Mouse (Mus musculus) telencephalon, adult 2 months (tissue): Measurements from ENCODE around the gene Ankrd13d.

ENCODE experiments used
- DNase-seq: peaks from one replicate; pipeline ENCODE4 v3.0.0-alpha.2; 2011; ENCODE audit warnings: low read depth, low spot score

Gene Ankrd13d

DNA sequence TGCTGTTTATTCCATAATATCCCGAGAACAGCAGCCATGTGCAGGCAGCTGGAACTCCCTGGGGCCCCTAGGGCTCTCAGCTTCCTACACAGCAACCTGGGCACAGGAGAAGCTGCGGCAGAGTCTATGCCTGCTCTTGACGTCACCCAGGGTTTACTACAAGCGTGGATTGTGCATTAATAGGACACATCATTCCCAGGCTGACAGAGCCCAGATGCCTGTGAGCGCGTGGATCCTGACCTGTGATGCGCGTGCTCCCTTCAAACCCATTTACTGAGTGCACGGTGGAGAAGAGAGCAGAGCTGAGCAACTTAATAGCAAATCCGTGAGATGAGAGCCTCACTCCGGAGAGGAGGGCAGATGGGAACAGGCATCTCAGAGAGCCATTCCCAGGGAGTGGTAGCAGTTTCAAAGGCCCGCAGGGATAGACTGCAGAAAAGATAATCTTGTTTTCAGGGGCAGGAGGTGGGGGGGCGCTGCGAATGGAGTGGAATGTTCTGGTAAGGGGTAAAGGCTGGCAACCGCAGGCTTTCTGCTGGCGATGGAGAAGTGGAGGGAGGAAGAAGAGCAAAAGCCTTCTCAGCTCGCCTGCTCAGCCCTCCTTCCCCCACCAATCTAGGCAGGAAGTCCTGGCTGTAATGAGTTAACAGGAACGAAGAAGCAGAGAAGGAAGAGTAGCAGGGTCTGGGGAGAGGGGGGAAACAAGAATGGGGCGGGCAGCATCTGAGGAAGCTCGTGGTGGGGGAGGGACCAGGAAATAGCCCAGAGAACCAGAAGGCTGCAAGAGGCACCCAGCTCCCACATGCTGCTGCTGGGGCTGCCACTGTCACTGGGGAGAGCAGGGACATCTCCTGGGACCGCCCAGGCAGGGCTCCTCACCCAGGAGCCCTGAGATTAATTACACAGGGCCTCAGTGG lies 19.1 kb upstream of the Ankrd13d start:
- DNase-seq = peak; percentile 58

DNA sequence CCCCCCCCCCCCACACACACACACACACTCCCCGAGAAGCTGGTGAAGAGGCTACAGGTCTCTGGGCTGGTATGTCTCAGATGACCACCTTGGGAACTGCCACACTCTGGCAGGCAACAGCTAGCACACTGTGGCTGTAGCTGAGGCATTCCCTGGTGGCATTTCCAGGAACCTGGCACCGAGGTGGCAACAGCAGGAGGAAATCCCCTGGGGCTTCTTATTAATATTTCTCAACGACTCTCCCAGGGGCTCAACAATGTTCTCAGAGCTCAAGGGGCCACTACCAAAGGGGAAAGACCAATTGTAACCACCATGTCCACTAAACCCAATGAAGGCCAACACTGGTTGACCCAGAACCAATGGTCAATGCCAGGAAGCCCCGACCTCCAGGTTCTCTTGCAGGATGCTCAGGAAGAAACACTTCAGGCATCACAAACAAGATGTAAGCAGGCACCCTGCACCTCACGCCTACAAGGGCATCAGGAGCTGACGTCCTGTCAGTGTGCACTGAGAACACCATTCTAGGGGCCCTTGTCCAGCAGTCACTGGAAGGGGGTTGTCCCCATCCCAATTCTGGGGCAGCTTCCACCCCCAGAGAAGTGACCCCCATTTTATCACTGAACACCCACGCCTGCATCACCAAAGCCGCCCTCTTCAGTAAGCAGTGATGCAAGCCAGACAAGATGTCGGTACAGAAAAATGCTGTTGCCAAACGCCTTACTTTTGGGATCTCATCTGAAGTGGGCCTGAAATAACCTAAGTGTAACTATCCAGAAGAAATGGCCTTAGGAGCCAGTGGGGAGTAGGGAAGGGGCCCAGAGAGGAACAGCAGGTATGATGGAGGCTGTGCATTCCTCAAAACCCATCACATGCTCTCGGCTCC lies 18.2 kb upstream of the Ankrd13d start:
- DNase-seq = no peak

DNA sequence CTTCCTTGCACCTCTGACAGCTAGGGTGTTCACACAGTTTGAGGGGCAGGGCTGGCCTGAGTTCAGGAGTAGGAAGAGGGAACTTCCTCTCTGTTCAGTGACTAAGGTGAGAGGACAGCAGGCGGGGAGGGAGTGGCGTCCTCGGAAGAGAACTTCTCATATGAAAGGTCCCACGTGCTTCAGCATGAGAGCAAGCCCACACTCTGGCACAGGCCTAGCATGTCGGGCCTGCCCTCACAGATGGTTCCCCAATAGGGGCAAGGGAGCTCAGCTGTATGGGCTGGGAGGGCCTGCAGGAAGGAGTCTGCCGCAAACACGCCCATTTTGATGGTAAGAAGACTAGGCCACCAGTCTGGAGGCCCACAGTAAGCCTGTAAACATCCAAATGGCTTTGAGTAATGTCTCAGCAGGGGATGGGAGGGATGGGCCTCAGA lies 17.4 kb upstream of the Ankrd13d start:
- DNase-seq = peak; percentile 65

DNA sequence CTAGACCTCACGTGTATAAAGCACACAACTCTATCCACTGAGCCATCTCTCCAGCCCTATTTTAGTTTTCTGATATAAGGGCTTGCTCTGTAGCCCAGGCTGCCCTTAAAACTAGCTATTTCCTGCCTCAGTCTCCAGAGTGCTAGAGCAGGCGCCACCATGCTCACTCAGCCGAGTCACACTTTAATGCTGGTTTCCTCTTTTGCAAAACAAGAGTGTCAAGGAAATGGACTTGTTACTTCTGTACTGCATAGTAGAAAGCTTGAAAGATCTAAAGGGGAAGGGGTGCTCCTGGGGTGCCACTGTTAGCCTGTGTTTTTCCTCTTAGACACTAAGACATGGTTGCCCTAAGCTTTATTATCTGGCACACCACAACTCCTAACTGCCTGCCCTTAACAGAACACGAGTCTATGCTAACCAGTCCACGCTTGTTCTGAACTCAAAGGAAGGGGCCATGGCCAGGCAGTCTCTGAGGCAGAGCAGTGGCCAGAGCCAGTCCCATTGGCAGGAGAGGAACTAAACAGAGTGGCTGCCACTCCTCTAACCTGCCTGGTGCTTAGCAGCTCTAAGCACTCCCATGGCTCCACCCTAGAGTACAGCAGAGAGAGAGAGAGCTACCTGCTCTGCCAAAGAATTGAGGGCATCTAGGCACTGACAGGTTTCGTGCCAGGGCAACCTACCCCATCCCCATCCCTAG lies 16.8 kb upstream of the Ankrd13d start:
- no peak for DNase-seq

DNA sequence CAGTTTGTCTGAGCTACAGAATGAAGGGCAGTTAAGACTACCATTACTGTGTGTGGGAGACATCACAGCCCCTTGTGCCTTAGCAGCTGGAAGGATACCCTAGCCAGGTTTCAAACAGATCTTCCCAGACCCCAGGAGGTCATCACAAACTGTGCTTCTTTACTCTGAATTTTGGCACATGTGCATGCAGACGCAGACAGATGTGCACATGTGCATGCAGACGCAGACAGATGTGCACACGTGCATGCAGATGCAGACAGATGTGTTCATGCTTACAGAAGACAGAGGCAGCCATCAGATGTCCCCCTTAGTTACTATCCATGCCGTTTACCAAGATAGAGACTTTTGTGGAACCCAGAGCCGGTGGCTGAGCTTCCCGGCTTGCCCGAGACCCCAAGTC lies 16.2 kb upstream of the Ankrd13d start:
- DNase-seq = no peak

DNA sequence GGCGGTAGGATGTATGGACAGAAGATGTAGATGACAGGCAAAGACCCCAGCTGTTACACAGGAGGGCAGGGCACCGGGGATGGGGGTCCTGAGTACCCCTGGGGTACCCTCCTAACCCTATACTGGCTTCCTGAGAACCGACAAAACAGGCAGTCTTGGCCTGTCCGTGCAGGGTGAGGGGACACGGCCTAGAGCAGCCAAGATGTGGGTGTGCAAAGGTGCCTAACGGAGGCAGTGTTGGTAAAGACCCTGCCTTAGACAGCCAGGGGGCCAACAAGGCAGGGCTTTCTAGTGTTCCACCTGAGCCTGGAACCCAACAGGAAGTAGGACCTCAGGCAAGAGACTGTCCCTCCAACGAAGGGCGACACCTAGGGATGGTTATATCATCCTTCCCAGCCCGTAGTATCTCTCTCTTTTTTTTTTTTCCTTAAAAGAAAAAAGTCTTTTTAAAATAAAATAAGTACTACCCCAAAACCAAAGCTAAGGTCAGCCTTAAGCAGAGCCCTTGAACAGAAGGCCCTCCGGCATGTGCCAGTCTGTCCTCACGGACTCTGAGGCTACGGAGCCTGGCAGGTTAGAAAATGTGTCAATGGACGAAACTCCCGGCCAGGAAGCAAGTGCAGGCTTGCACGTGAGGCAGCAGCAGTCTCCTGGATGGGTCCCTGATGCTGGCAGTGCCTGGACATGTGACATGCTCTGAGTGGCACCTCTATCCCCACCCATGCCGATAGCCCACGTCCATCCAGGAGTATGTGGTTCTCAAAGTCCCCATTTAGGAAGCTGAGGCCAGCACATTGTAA lies 15.6 kb upstream of the Ankrd13d start:
- DNase-seq = no peak

DNA sequence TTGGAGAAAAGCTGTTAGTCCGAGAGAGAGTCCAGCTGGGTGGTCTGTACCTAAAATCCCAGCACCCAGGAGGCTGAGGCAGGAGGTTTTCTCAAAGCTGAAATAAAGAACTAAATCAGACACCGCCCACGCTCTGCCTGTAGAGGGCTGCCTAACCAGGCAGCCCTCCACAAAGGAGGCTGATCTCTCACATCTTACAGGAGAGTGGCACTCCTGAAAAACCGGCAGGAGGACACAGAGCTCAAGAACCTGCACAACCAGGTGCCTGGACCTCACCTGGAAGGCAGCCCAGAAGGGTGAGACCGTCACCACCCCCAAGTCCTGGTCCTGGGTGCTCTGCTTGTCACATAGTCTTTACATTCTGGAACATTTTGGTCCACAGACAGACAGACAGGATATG lies 14.9 kb upstream of the Ankrd13d start:
- no peak for DNase-seq

DNA sequence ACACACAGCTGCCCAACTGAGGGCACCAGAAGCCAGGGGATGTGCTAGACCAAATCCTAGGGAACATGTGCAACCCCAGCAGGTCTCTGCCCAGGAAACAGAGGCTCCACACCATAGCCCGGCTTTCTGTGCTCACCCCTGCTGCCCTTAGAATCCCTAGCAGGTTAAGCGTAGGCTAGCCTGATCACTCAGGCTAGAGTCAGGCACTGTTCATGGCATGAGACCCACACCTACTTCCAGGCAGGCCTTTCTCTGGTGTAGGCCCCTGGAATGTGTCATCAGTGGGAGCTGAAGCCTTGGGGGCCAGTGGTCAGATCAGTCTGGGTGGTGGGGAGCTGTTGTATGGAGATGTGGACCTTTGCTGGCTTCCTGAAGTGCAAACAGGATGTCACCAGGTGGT lies 13.7 kb upstream of the Ankrd13d start:
- DNase-seq = no peak

DNA sequence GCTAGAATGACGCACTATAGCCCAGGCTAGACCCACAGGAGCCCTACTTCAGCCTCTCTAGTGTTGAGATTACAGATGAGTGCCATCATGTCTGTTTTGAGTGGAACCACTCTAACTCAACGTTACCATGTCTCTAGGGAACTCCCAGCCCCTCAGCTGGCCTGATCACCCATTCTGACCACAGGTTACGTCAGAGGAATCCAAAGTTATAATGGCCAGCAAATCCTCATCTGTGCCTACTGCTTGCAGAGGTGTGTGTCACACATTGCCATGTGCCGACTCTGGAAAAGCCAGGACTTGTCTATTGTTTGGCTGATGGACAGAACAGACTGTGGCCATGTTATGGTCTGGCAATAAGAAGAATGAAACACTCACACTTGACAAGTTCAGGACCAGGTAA lies 12.5 kb upstream of the Ankrd13d start:
- DNase-seq = no peak

DNA sequence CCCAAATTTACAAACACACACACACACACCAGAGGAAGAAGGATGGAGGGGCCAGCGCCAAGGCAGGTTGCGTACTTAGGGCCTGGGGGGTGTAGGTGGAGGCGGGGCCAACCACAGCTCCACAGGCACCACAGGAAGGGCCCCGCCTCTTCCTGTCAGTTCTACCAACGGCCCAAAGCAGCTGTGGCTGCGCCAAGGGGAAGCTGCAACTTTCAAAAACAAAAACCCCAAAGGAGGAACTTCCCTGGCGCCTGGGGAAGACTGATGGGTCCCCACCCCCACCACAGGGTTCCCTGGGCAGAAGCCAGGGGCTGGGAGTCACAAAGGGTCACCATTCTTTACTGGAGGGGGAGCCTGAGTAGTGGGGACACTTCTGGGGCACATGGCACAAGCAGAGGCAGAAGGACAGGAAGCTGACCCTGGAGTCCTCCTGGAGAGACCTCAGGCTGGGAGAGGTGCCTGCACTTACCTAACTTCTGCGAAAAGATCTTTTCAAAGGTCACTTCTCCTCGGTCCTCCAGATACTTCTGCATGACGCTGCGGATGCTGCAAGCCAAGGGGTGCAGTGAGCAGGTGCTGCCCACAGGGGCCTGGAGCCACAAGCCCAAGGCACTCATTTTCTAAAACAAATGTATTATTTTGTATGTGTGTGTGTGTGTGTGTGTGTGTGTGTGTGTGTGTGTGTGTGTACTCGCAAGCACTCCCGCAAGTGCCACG lies 11.6 kb upstream of the Ankrd13d start:
- no peak for DNase-seq

DNA sequence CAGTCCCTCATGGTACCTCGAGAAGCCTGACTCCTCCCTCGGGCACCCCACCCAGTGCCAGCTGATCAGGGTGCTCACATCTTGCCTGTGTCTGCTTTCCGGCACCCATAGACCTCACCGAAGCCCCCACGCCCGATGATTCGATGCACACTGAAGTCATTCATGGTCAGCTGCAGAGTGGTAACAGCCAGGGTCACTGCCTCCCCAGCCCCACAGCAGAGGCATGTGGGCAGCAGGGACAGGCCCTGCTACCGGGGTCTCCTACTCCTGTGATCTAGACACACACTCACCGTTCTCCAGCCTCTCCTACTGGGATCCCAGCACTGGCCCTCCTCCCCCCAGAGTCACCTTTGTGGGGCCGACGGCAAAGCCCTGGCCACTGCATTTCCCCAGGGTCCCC lies 8.2 kb upstream of the Ankrd13d start:
- DNase-seq = no peak

DNA sequence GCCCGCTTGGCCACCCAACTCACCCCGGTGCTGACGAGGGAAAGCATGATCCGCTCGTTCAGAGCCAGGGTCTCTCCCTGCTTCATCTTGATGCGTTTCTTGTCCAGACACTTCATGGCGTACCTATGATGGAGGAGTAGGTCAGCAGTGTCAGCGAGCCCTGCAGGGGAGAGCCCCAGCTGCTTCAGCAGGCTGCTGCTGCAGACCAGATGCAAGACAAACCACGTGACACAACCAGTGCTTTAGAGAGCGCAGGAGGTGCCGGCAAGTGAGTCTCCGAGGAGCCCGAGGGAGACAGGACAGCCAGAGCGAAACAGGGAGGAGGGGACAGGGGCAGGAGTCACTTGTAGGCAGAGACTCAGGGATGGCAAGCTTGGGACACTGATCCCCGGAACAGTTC lies 7.8 kb upstream of the Ankrd13d start:
- no peak for DNase-seq

DNA sequence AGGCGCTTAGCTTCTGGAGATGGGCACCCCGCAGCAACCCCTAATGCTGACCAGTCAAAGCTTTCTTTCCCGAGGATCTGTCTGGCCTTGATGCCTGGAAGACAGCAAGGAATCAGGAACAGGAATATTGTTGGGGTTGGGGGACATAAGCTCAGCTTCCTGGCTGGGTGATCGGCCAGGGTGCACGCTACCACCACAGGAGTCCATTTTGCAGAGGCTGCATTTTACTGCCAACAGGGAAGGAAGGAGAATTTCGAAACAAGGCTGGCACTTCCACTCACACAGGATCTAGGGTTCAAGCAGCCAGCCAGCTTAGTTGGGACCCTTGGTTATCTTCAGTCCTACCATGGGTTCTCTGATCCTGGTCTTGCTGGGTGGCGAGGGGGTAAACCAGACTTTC lies 716 bp upstream of the Ankrd13d start:
- DNase-seq = no peak

DNA sequence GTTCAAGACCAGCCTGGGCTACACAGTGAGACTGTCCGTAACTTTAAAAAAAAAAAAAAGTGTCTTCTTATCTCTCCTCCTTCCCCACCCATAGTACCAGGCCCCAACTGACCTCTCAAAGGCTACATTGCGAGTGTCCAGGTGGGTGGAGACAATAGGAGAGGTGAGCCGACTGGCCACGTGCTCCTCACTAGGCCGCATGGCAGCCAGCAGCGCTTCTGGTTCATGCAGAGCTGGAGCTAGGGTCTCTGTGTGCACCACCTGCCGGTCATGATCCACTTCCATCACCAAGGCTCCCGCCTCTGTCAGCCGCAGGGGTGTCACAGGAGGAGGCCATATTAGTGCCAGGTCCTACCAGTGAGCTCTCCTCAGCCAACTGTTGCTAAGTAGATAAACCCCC lies 2.5 kb downstream of the Ankrd13d start:
- DNase-seq = no peak

DNA sequence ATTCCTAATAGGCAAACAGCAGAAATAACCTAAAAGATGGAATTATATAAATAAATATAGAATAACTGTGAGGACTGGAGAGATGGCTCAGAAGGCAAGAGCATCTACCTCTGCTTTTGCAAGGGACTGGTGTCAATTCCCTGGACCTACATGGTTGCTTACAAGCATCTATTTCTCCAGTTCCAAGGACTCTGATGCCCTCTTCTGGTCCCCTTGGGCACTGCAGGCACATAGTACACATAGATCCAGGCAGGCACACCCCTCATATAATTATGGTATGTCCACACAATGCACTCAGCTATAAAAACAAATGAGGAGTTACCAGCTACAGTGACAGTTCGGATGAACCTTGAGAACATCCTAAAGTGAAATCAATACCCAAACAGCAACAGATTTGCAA lies 3.5 kb downstream of the Ankrd13d start:
- no peak for DNase-seq

DNA sequence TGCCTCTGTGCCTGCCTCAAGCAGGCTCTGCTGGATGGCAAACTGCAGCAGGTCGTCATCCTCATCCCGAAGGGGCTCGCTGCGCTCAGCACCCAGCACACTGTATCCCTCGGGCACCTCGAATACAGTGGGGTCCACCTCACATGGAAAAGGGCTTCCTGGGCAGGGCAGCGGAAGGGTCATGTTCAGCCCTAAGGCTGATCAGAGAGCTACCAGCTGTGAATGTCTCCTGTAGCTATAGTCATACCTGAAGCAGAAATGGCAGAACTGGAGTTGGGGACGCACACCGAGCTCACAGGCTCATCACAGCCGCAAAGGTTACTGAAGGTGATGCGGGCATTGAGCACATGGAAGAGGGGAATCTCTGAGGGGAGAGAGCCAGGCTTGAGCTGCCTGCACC lies 12.0 kb downstream of the Ankrd13d start:
- no peak for DNase-seq

DNA sequence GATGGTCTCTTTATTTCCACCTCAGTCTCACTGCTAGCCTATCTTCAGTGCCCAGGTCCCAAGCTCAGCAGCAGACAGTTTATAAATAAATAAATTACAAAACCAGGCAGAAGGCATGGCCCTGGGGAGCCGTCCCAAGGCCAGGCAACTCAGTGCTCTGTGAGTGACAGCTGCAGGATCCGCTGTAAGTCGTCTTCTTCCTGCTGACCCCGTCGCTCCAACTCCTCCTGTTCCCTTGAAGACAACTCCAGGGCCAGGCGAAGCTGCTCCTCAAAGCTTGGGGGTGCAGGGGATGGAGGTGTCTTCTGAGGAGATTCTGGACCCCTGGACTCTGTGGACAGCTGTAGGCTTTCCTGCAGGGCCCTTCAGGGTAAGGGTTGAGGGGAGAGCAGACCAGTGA lies 12.8 kb downstream of the Ankrd13d start:
- DNase-seq = no peak

DNA sequence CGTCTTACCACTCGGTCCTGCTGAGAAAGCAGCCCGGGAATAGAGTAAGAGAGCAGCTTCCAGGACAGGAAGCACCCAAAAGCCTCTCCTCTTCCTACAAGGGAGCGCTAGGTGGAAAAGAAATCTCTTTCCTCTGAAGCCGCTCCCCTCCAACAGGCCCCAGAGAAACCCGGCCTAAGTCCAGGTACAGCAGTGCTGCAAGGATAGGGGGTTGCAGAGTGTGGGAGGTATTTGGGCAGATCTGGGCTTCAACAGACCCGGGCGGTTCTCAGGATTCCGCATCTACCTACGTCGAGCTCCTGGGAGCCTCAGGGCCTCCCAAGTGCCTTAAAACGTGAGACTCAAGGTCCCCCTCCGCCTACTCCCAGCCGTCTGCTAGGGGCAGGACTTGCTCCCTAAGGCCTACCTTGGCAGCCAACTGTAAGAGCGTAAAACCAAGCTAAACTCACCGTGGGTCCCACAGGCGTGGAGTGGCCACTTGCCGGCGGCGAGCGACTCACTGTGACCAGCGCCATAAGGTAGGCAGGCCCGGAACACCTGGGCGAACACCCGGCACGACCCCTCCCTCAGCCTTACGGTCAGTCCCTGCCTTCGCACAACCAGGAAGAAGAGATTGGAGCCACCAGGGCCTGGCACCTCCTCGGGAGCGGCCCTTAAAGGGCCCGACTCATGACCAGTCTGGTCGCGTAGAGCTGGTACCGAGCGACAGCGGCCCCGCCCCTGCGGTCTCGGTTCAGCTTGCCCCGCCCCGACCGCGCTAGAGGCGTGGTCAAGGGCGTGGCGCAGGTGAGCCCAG lies 14.2 kb downstream of the Ankrd13d start, which contains the start of gene Ssh3:
TSS of gene Ssh3 (minus strand) at position 615 of the 796 bp plus-strand sequence.
- peak; percentile 52 for DNase-seq

DNA sequence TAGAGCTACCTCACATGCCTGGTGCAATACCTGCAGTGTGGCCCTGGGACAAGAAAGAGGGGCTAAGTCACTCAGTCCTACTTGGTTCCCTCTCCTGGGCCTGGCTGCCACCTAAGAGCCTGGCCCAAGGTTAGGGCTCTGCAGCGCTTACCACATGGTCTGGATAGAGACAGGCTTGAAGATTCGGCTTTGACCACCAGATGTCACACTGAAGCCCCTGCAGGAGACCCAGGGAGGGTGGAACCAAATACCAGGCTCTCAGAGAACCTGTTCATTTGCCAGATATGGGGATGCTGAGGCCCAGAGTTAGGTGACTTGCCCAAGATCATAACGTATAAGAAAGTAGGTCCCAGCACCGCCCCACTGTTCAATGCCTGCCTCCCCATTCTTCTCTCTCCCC lies 17.0 kb downstream of the Ankrd13d start:
- no peak for DNase-seq
